Mouse (Mus musculus): ENCODE measurements around the gene Fastk. TPM values are rescaled to one million over a fixed set of nuclear protein-coding genes. Genes with fewer than 3 reads are reported as not detected.

The Fastk gene
- total and polyA plus RNA-seq, 2 experiments: 22.3 to 166 TPM

DNA sequence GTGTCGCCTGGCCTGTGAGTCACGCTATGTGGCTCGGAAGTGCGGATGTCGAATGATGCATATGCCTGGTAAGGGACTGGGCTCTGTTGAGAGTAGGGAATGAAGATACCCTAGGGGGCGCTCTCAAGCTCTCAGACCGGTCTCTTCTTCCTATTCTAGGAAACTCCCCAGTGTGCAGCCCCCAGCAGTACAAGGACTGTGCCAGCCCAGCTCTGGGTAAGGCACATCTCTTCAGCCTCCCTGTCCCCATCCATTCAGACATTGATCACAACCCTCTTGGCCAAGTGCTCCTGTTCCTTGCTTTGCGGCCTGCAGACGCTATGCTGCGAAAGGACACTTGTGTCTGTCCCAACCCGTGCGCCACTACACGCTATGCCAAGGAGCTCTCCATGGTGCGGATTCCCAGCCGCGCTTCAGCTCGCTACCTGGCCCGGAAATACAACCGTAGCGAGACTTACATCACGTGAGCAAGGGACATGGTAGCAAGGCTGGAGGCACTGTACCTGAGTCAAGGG, 28.8 kb downstream of the Fastk start:
- H3K36me3 ChIP-seq (ENCODE audit: control insufficient read depth, insufficient read depth, low read length): no peaks in the 10 kb centered on the region
- DNase-seq (ENCODE audit: extremely low read depth, low read depth, low spot score): peak; percentile 50
- H3K27ac ChIP-seq (replicated peaks; ENCODE audit: insufficient read depth, low read depth, low read length): no peak overlapping the region
- no peak overlapping the region for H3K4me3 ChIP-seq (ENCODE audit: insufficient read depth, low read depth, low read length)
- H3K4me1 ChIP-seq (ENCODE audit: control insufficient read depth, insufficient read depth, low read length): no peaks in the 10 kb centered on the region
- no peak overlapping the region for H3K9ac ChIP-seq (ENCODE audit: low read depth, low read length)
- H3K27me3 ChIP-seq (ENCODE audit: control insufficient read depth, insufficient read depth, low read length): no peaks in the 10 kb centered on the region
- no peak for TF ChIP-seq POLR2A (IDR thresholded peaks at IDR 0.05; ENCODE audit: extremely low read depth, insufficient read depth, low read length)
- peak; percentile 62 for TF ChIP-seq CTCF (IDR thresholded peaks at IDR 0.05; ENCODE audit: low read depth, low read length)
- 8% methylated on average over 21 of the region's 21 CpGs for WGBS
- no peaks in the 10 kb centered on the region for H3K79me2 ChIP-seq (ENCODE audit: control insufficient read depth, insufficient read depth, low read length)

DNA sequence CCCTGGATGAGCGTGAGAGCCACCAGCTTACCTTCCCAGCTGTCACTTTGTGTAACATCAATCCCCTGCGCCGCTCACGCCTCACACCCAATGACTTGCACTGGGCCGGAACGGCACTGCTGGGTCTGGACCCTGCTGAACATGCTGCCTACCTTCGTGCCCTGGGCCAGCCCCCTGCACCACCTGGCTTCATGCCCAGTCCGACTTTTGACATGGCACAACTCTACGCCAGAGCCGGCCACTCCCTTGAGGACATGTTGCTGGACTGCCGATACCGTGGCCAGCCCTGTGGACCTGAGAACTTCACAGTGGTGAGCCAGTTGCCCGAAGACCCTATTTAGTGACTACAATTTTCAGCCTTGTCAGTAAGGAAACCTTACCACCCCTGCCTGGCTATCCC, 31.1 kb downstream of the Fastk start:
- Histone ChIP-seq H3K9ac (ENCODE audit: low read depth, low read length) (no peak overlapping the region), H3K27me3 (ENCODE audit: control insufficient read depth, insufficient read depth, low read length) (no peaks in the 10 kb centered on the region), H3K36me3 (ENCODE audit: control insufficient read depth, insufficient read depth, low read length) (no peaks in the 10 kb centered on the region), H3K79me2 (ENCODE audit: control insufficient read depth, insufficient read depth, low read length) (no peaks in the 10 kb centered on the region), H3K27ac (replicated peaks; ENCODE audit: insufficient read depth, low read depth, low read length) (no peak overlapping the region), H3K4me1 (ENCODE audit: control insufficient read depth, insufficient read depth, low read length) (no peaks in the 10 kb centered on the region), H3K4me3 (ENCODE audit: insufficient read depth, low read depth, low read length) (no peak overlapping the region)
- TF ChIP-seq POLR2A (IDR thresholded peaks at IDR 0.05; ENCODE audit: extremely low read depth, insufficient read depth, low read length) (no peak), CTCF (IDR thresholded peaks at IDR 0.05; ENCODE audit: low read depth, low read length) (no peak)
- no peak for DNase-seq (ENCODE audit: extremely low read depth, low read depth, low spot score)
- 80% methylated on average over 13 of the region's 13 CpGs for whole genome bisulfite sequencing

DNA sequence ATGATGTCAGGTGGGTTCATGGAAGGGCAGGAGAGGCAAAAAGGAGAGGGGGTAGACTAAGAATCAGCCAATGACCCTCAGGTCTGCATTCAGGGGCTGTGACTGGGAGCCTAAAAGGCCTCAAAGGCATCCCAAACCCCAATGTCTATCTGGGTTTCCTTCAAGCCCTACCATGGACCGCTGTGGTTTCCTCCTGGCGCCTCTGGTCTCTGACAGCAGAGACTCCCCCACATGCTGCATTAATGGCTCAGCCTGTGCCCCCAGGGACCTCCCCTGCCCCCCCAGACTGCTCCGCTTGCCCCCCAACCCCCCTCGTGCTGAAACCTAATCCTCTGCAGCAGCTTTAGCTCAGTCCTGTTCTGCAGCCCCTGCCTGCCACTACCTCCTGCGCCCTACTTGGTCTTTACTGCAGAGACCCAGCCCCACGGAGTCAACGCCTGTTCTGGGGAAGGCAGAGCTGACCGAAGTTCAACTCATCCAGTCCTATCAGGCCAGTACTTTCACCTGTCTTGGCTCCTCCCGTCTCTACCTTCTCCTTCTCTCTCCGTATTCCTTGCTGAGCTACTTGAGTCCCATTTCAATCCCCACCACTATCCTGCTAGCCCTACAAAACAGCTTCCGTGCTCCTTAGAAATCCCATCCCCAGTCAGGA, 31.9 kb downstream of the Fastk start, which contains the start of gene Asic3:
Gene Asic3, plus strand, starts transcription at position 351 of the 652 bp plus-strand sequence.
- no peak within 1 kb of the TSS for H3K9ac ChIP-seq (ENCODE audit: low read depth, low read length)
- no peaks in the 10 kb centered on the region for H3K79me2 ChIP-seq (ENCODE audit: control insufficient read depth, insufficient read depth, low read length)
- no peaks in the 10 kb centered on the region for H3K4me1 ChIP-seq (ENCODE audit: control insufficient read depth, insufficient read depth, low read length)
- TF ChIP-seq CTCF (IDR thresholded peaks at IDR 0.05; ENCODE audit: low read depth, low read length) (no peak), POLR2A (IDR thresholded peaks at IDR 0.05; ENCODE audit: extremely low read depth, insufficient read depth, low read length) (no peak)
- H3K27ac ChIP-seq (replicated peaks; ENCODE audit: insufficient read depth, low read depth, low read length): no peak within 1 kb of the TSS
- H3K36me3 ChIP-seq (ENCODE audit: control insufficient read depth, insufficient read depth, low read length): no peaks in the 10 kb centered on the region
- H3K4me3 ChIP-seq (ENCODE audit: insufficient read depth, low read depth, low read length): no peak within 1 kb of the TSS
- WGBS: 56% methylated on average over 11 of the region's 11 CpGs
- no peaks in the 10 kb centered on the region for H3K27me3 ChIP-seq (ENCODE audit: control insufficient read depth, insufficient read depth, low read length)
- DNase-seq (ENCODE audit: extremely low read depth, low read depth, low spot score): no peak

DNA sequence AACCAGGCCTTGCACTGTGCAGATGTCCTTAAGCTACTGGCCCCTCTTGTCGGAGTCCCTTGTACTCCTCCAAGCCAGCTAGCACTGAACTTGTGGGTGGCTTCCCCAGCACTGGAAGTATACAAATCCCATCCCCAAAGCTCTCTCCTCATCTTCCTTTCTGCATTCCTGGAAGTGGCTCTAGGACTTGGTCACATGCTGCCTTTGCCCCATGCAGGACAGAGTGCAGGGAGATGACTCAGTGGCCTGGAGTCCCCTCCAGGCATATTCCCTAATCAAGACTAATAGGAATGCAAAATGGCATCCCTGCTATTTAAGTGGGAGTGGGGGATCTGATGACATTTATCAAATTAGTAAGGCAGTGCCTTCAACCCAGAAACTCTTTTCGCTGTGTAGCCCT, 33.0 kb downstream of the Fastk start:
- WGBS: 83% methylated on average over 2 of the region's 2 CpGs
- Histone ChIP-seq H3K4me1 (ENCODE audit: control insufficient read depth, insufficient read depth, low read length) (no peaks in the 10 kb centered on the region), H3K9ac (ENCODE audit: low read depth, low read length) (no peak overlapping the region), H3K27ac (replicated peaks; ENCODE audit: insufficient read depth, low read depth, low read length) (no peak overlapping the region), H3K79me2 (ENCODE audit: control insufficient read depth, insufficient read depth, low read length) (no peaks in the 10 kb centered on the region), H3K36me3 (ENCODE audit: control insufficient read depth, insufficient read depth, low read length) (peaks cover 3% of the 10 kb centered on the region; the same call in 1 of the 2 replicates), H3K27me3 (ENCODE audit: control insufficient read depth, insufficient read depth, low read length) (no peaks in the 10 kb centered on the region), H3K4me3 (ENCODE audit: insufficient read depth, low read depth, low read length) (no peak overlapping the region)
- TF ChIP-seq POLR2A (IDR thresholded peaks at IDR 0.05; ENCODE audit: extremely low read depth, insufficient read depth, low read length): no peak
- no peak for TF ChIP-seq CTCF (IDR thresholded peaks at IDR 0.05; ENCODE audit: low read depth, low read length)
- DNase-seq (ENCODE audit: extremely low read depth, low read depth, low spot score): no peak

DNA sequence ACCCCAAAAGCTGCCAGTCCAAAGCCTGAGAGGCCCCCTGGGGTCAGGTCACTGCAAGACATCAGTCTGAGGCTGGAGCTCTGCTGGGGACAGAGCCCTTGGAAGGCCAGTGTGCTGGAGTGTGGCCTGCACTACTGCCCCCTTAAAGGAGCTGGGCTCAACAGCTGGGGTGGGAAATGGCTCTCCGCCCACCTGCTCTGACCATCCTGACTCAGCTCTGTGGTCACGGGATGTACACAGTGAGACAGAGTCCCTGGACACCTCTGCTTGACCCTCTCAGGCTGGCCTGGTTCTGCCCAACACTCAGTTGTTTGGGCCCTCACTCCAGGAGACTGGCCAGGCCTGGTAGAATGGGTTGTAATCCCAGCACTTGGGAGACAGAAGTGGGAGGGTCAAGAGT, 35.6 kb downstream of the Fastk start:
- H3K9ac ChIP-seq (ENCODE audit: low read depth, low read length): no peak overlapping the region
- 97% methylated on average over 2 of the region's 2 CpGs for WGBS
- H3K4me1 ChIP-seq (ENCODE audit: control insufficient read depth, insufficient read depth, low read length): no peaks in the 10 kb centered on the region
- no peak overlapping the region for H3K27ac ChIP-seq (replicated peaks; ENCODE audit: insufficient read depth, low read depth, low read length)
- peaks cover 3% of the 10 kb centered on the region; the same call in 1 of the 2 replicates for H3K36me3 ChIP-seq (ENCODE audit: control insufficient read depth, insufficient read depth, low read length)
- no peak for TF ChIP-seq POLR2A (IDR thresholded peaks at IDR 0.05; ENCODE audit: extremely low read depth, insufficient read depth, low read length)
- TF ChIP-seq CTCF (IDR thresholded peaks at IDR 0.05; ENCODE audit: low read depth, low read length): no peak
- no peaks in the 10 kb centered on the region for H3K27me3 ChIP-seq (ENCODE audit: control insufficient read depth, insufficient read depth, low read length)
- no peak overlapping the region for H3K4me3 ChIP-seq (ENCODE audit: insufficient read depth, low read depth, low read length)
- H3K79me2 ChIP-seq (ENCODE audit: control insufficient read depth, insufficient read depth, low read length): no peaks in the 10 kb centered on the region
- DNase-seq (ENCODE audit: extremely low read depth, low read depth, low spot score): no peak

DNA sequence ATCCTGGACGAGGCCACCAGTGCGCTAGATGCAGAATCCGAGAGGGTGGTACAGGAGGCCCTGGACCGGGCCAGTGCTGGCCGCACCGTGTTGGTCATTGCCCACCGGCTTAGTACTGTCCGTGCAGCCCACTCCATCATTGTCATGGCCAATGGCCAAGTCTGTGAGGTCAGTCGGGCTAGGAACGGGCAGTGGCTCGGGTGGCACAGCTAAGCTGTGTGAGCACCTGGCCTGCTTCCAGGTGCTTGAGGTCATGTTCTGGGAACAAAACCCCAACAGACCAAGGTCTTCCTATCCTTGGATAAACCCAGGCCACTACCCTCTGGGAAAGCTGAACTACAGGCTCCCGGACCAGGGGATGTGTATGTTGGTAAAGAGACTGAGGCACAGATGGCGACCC, 36.4 kb downstream of the Fastk start:
- peaks cover 3% of the 10 kb centered on the region; the same call in 1 of the 2 replicates for H3K36me3 ChIP-seq (ENCODE audit: control insufficient read depth, insufficient read depth, low read length)
- H3K9ac ChIP-seq (ENCODE audit: low read depth, low read length): no peak overlapping the region
- H3K4me1 ChIP-seq (ENCODE audit: control insufficient read depth, insufficient read depth, low read length): no peaks in the 10 kb centered on the region
- H3K27ac ChIP-seq (replicated peaks; ENCODE audit: insufficient read depth, low read depth, low read length): no peak overlapping the region
- no peaks in the 10 kb centered on the region for H3K79me2 ChIP-seq (ENCODE audit: control insufficient read depth, insufficient read depth, low read length)
- WGBS: 85% methylated on average over 13 of the region's 13 CpGs
- no peak overlapping the region for H3K4me3 ChIP-seq (ENCODE audit: insufficient read depth, low read depth, low read length)
- no peak for DNase-seq (ENCODE audit: extremely low read depth, low read depth, low spot score)
- H3K27me3 ChIP-seq (ENCODE audit: control insufficient read depth, insufficient read depth, low read length): no peaks in the 10 kb centered on the region
- TF ChIP-seq CTCF (IDR thresholded peaks at IDR 0.05; ENCODE audit: low read depth, low read length) (no peak), POLR2A (IDR thresholded peaks at IDR 0.05; ENCODE audit: extremely low read depth, insufficient read depth, low read length) (no peak)

Data from liver, adult 2 months (tissue).